Mouse (Mus musculus) thymus, postnatal 25 days (tissue): ENCODE measurements around the gene Vipr1.

Experiments used
- DNase-seq: peaks from one replicate; pipeline ENCODE4 v3.0.0; 2022

The Vipr1 gene

DNA sequence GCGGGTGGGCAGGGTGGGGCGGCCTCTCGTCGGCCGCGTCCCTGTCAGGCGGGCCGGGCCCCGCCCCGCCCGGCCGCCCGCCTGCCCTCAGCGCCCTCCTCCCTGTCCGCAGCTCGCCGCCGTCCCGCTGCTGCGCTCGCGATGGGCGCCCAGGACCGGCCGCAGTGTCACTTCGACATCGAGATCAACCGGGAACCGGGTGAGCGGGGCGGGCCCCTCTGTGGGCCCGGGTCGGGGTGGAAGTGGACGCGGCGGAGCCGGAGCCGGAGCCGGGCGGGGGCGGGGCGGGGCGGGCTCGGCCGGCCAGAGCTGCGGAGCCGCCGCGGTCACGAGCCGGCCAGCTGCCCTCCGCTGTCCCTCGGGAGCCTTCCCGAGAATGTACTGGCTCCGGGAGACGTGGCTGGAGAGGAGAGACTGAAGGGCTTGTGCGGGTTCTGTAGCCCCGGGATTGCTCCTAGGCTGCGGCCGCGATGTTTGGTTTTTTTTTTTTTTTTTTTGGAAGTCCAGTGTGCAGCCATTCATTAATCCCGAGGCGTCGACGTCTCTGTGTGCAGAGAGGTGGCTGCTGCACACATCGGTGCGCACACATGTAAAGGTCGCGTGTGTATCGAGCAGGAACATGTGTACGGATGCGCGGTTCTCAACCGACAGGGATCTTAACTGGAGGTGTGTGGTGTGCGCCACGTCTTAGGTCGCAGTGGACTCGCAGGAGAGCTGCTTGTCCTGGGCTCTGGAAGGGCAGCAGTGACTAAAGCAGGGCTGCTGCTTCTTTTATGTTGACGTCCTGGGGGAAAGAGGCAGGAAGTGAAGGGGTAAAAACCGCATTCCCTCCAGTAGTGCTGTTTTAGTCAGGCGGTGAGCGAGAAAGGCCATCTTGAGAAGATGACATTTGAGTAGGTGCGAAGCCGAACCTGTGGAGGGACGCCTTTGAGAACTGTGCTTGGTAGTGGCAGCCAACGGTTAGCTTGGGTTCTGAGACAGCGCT lies 77.1 kb downstream of the Vipr1 start:
- DNase-seq = peak; percentile 44
